Mouse (Mus musculus) bone marrow, adult 2 months (tissue): ENCODE measurements around the gene Tmed8. TPM values are rescaled to one million over a fixed set of nuclear protein-coding genes. Genes with fewer than 3 reads are reported as not detected.
A peak's percentile ranks its signal among the peaks of the same experiment; 100 is the strongest.

Source experiments
- H3K27ac ChIP-seq: fragments of 200-500 bp; 2 replicates; pipeline ENCODE4 v1.5.1; 2012; ENCODE audit warnings: low read depth, mild to moderate bottlenecking, control low read depth, inconsistent platforms, low read length; ENCODE audit not compliant: control insufficient read depth, poor library complexity, insufficient read depth
- H3K4me1 ChIP-seq: fragments of 200-500 bp; 2 replicates; pipeline ENCODE4 v1.6.1; 2011; ENCODE audit warnings: low read length; ENCODE audit not compliant: control insufficient read depth, insufficient read depth
- H3K4me3 ChIP-seq: fragments of 200-500 bp; replicated peaks from 2 replicates; pipeline ENCODE3; 2011; ENCODE audit warnings: mild to moderate bottlenecking, low read depth, low read length, control low read depth; ENCODE audit not compliant: control insufficient read depth
- CTCF ChIP-seq: fragments of 200-500 bp; IDR thresholded peaks from 2 replicates; pipeline ENCODE4 v1.5.1; 2011; ENCODE audit warnings: low read length, control low read depth; ENCODE audit not compliant: control insufficient read depth, insufficient read depth
- POLR2A ChIP-seq: fragments of 200-500 bp; IDR thresholded peaks from 2 replicates; pipeline ENCODE4 v1.6.1; 2011; ENCODE audit warnings: low read depth, mild to moderate bottlenecking, control low read depth, low read length, borderline replicate concordance; ENCODE audit not compliant: control insufficient read depth
- WGBS: fragments of 180-500 bp; shearing (Covaris S2); methylation state at CpG from one replicate; pipeline ENCODE4 v1.1.7; 2018; 5-methylcytosine and 5-hydroxymethylcytosine counted together
- polyA plus RNA-seq: library from polyadenylated mRNA; stranded (reverse); fragments of >200 nt; gene quantifications from 2 replicates; pipeline ENCODE4 v1.2.4, GENCODE M21; 2011; ENCODE audit warnings: low replicate concordance; ENCODE audit not compliant: missing spikeins, insufficient read depth, insufficient read length

Tmed8 gene
- 2.2 and 5.0 TPM in 2 replicates for polyA plus RNA-seq

- H3K4me3 ChIP-seq, result peak within 1 kb of the TSS; percentile 72
- TF ChIP-seq CTCF, result no peak
- TF ChIP-seq POLR2A, result peak; percentile 31; the same call in 1 of the 2 replicates
- H3K27ac ChIP-seq, result peak within 1 kb of the TSS; percentile 72
- H3K4me1 ChIP-seq, result no peaks in the 10 kb centered on the region; the same call in 1 of the 2 replicates
- WGBS, result under 1% methylated on average over 68 of the region's 70 CpGs
These were observed at the start of gene Tmed8 for GRCm38 (mm10) chr12:87199973-87200586. Tmed8 (minus strand) TSS chr12:87200454.

GRCm38 (mm10) chr12:87238632-87239031 is 38.4 kb upstream of the Tmed8 start, which contains the start of gene Noxred1:
Noxred1 (minus strand) TSS chr12:87238732.
- WGBS, result 91% methylated on average over 1 of the region's 1 CpGs
- no peak for TF ChIP-seq POLR2A
- TF ChIP-seq CTCF, result no peak
- Histone ChIP-seq H3K27ac (peak within 1 kb of the TSS; percentile 73; the same call in 1 of the 2 replicates), H3K4me1 (peaks cover 5% of the 10 kb centered on the region; the same call in 1 of the 2 replicates), H3K4me3 (no peak within 1 kb of the TSS)

- peak overlapping the region; percentile 73; the same call in 1 of the 2 replicates for H3K27ac ChIP-seq
- TF ChIP-seq POLR2A (no peak), CTCF (no peak)
- peaks cover 5% of the 10 kb centered on the region; the same call in 1 of the 2 replicates for H3K4me1 ChIP-seq
- 13% methylated on average over 5 of the region's 5 CpGs for WGBS
- H3K4me3 ChIP-seq, result no peak overlapping the region
These were observed 36.7 kb upstream of the Tmed8 start for GRCm38 (mm10) chr12:87236882-87237483.

GRCm38 (mm10) chr12:87230379-87230895 is 30.2 kb upstream of the Tmed8 start:
- TF ChIP-seq POLR2A, result no peak
- no peak for TF ChIP-seq CTCF
- Histone ChIP-seq H3K27ac (no peak overlapping the region), H3K4me3 (no peak overlapping the region), H3K4me1 (peaks cover 2% of the 10 kb centered on the region; the same call in 1 of the 2 replicates)

- Histone ChIP-seq H3K27ac (no peak overlapping the region), H3K4me1 (peaks cover 2% of the 10 kb centered on the region; the same call in 1 of the 2 replicates), H3K4me3 (no peak overlapping the region)
- TF ChIP-seq CTCF, result no peak
- no peak for TF ChIP-seq POLR2A
- WGBS, result 61% methylated on average over 2 of the region's 2 CpGs
These were observed 29.4 kb upstream of the Tmed8 start for GRCm38 (mm10) chr12:87229633-87230032.

GRCm38 (mm10) chr12:87226801-87227200 is 26.5 kb upstream of the Tmed8 start:
- Histone ChIP-seq H3K4me1 (peaks cover 2% of the 10 kb centered on the region; the same call in 1 of the 2 replicates), H3K27ac (no peak overlapping the region), H3K4me3 (no peak overlapping the region)
- no peak for TF ChIP-seq CTCF
- WGBS, result 73% methylated on average over 7 of the region's 7 CpGs

GRCm38 (mm10) chr12:87224950-87225349 is 24.7 kb upstream of the Tmed8 start:
- H3K4me1 ChIP-seq, result peaks cover under 1% of the 10 kb centered on the region; the same call in 1 of the 2 replicates
- 53% methylated on average over 10 of the region's 10 CpGs for WGBS
- H3K27ac ChIP-seq, result no peak overlapping the region
- TF ChIP-seq CTCF (no peak), POLR2A (no peak)
- H3K4me3 ChIP-seq, result no peak overlapping the region

GRCm38 (mm10) chr12:87219362-87219761 is 19.1 kb upstream of the Tmed8 start:
- 82% methylated on average over 7 of the region's 7 CpGs for WGBS
- H3K27ac ChIP-seq, result no peak overlapping the region

More at GRCm38 (mm10) chr12:87219362-87219761, 19.1 kb upstream of the Tmed8 start:
- no peak for TF ChIP-seq POLR2A
- no peak for TF ChIP-seq CTCF
- Histone ChIP-seq H3K4me1 (no peaks in the 10 kb centered on the region), H3K4me3 (no peak overlapping the region)
